Mouse (Mus musculus) kidney, adult 2 months (tissue): ENCODE results near the gene Tecpr2.

Experiments used
- CTCF ChIP-seq: fragments of 200-500 bp; conservative IDR thresholded peaks from 2 replicates; pipeline ENCODE4 v1.5.1; 2011; ENCODE audit warnings: low read depth, mild to moderate bottlenecking, control low read depth, low read length, moderate library complexity, mixed read lengths; ENCODE audit not compliant: insufficient read depth, insufficient read length
- POLR2A ChIP-seq: fragments of 200-500 bp; IDR thresholded peaks from one replicate; pipeline ENCODE4 v1.6.1; 2011; ENCODE audit warnings: low read depth, low read length, control low read depth

- TF ChIP-seq POLR2A (no peak), CTCF (no peak)
Observed at GRCm38 (mm10) chr12:111004142-111004541, 115.1 kb downstream of the Tecpr2 start.
